Mouse (Mus musculus): ENCODE data around the gene Gnb5. TPM values are rescaled to one million over a fixed set of nuclear protein-coding genes. Genes with fewer than 3 reads are reported as not detected.
"Not testable (repeated sequence)": the region's sequence is repeated elsewhere in the genome, so short reads cannot be mapped to it uniquely, and the experiment has no call there.

Gene Gnb5
- total RNA-seq, 2 experiments from 2014 or later = 134 to 140 TPM

GRCm38 (mm10) chr9:75342433-75342832, 36.3 kb downstream of the Gnb5 start:
- DNase-seq (ENCODE audit: low spot score in 2 of 2) = no peak
- intact Hi-C loops (cut with DNase I) = no loop called here

GRCm38 (mm10) chr9:75347458-75347857, 41.4 kb downstream of the Gnb5 start, which contains the start of gene Bcl2l10:
Bcl2l10 (plus strand) TSS chr9:75347758.
- DNase-seq (ENCODE audit: low spot score in 2 of 2) = no peak
- intact Hi-C loops (cut with DNase I) = no loop called here

GRCm38 (mm10) chr9:75348066-75348465, 42.0 kb downstream of the Gnb5 start:
- intact Hi-C loops (cut with DNase I) = no loop called here
- no peak for DNase-seq (ENCODE audit: low spot score in 2 of 2)

- DNase-seq (ENCODE audit: low spot score in 2 of 2) = no peak
- intact Hi-C loops (cut with DNase I) = no loop called here
These were observed 42.6 kb downstream of the Gnb5 start for GRCm38 (mm10) chr9:75348641-75349040.

- intact Hi-C loops (cut with DNase I) = no loop called here
- DNase-seq (ENCODE audit: low spot score in 2 of 2) = peak in 1 of 2 experiments; percentile 41
These were observed 47.0 kb downstream of the Gnb5 start for GRCm38 (mm10) chr9:75353094-75353493.

- no peak for DNase-seq (ENCODE audit: low spot score in 2 of 2)
- intact Hi-C loops (cut with DNase I) = no loop called here
These were observed 49.7 kb downstream of the Gnb5 start for GRCm38 (mm10) chr9:75355783-75356182.

GRCm38 (mm10) chr9:75357087-75357654, 51.1 kb downstream of the Gnb5 start:
- intact Hi-C loops (cut with DNase I) = no loop called here

GRCm38 (mm10) chr9:75361699-75362098, 55.6 kb downstream of the Gnb5 start:
- intact Hi-C loops (cut with DNase I) = loop anchor here (5.0 kb wide), 1 partner anchor 71 kb away; no protein-coding TSS in a partner anchor
- DNase-seq (ENCODE audit: low spot score in 2 of 2) = peak in 1 of 2 experiments; percentile 52

More at GRCm38 (mm10) chr9:75357087-75357654, 51.1 kb downstream of the Gnb5 start:
- peak; percentile 61 to 70 for DNase-seq (ENCODE audit: low spot score in 2 of 2)

- intact Hi-C loops (cut with DNase I) = loop anchor here (5.0 kb wide), 1 partner anchor 70 kb away; no protein-coding TSS in a partner anchor
- no peak for DNase-seq (ENCODE audit: low spot score in 2 of 2)
These were observed 56.1 kb downstream of the Gnb5 start for GRCm38 (mm10) chr9:75362201-75362600.

GRCm38 (mm10) chr9:75363001-75363400, 56.9 kb downstream of the Gnb5 start:
- DNase-seq (ENCODE audit: low spot score in 2 of 2) = no peak
- intact Hi-C loops (cut with DNase I) = loop anchor here (5.0 kb wide), 1 partner anchor 69 kb away; no protein-coding TSS in a partner anchor

GRCm38 (mm10) chr9:75363702-75364101, 57.6 kb downstream of the Gnb5 start:
- not testable (repeated sequence) for DNase-seq (ENCODE audit: low spot score in 2 of 2)
- intact Hi-C loops (cut with DNase I) = loop anchor here (5.0 kb wide), 1 partner anchor 69 kb away; no protein-coding TSS in a partner anchor

- intact Hi-C loops (cut with DNase I) = no loop called here
- DNase-seq (ENCODE audit: low spot score in 2 of 2) = no peak
These were observed 59.1 kb downstream of the Gnb5 start for GRCm38 (mm10) chr9:75365195-75365594.

- peak in 1 of 2 experiments; percentile 25 for DNase-seq (ENCODE audit: low spot score in 2 of 2)
- intact Hi-C loops (cut with DNase I) = no loop called here
These were observed 60.1 kb downstream of the Gnb5 start for GRCm38 (mm10) chr9:75366191-75366590.

- DNase-seq (ENCODE audit: low spot score in 2 of 2) = no peak
- intact Hi-C loops (cut with DNase I) = no loop called here
These were observed 62.7 kb downstream of the Gnb5 start for GRCm38 (mm10) chr9:75368779-75369178.

GRCm38 (mm10) chr9:75375606-75376005, 69.5 kb downstream of the Gnb5 start:
- DNase-seq (ENCODE audit: low spot score in 2 of 2) = no peak
- intact Hi-C loops (cut with DNase I) = no loop called here

GRCm38 (mm10) chr9:75376428-75376827, 70.3 kb downstream of the Gnb5 start:
- intact Hi-C loops (cut with DNase I) = no loop called here
- DNase-seq (ENCODE audit: low spot score in 2 of 2) = no peak

- no peak for DNase-seq (ENCODE audit: low spot score in 2 of 2)
- intact Hi-C loops (cut with DNase I) = no loop called here
These were observed 72.7 kb downstream of the Gnb5 start for GRCm38 (mm10) chr9:75378774-75379173.

GRCm38 (mm10) chr9:75382825-75383224, 76.7 kb downstream of the Gnb5 start:
- intact Hi-C loops (cut with DNase I) = no loop called here
- no peak for DNase-seq (ENCODE audit: low spot score in 2 of 2)

GRCm38 (mm10) chr9:75383785-75384184, 77.7 kb downstream of the Gnb5 start:
- no peak for DNase-seq (ENCODE audit: low spot score in 2 of 2)
- intact Hi-C loops (cut with DNase I) = no loop called here

GRCm38 (mm10) chr9:75384337-75384962, 78.4 kb downstream of the Gnb5 start:
- no peak for DNase-seq (ENCODE audit: low spot score in 2 of 2)
- intact Hi-C loops (cut with DNase I) = no loop called here
